Mouse (Mus musculus): ENCODE data around the gene Slitrk5. TPM values are rescaled to one million over a fixed set of nuclear protein-coding genes. Genes with fewer than 3 reads are reported as not detected.
"Not testable (repeated sequence)": the region's sequence is repeated elsewhere in the genome, so short reads cannot be mapped to it uniquely, and the experiment has no call there.

Slitrk5 gene
- total RNA-seq (2021): under 1 TPM; 0.07 to 0.21 TPM
- long read RNA-seq, experiment 1: 0 reads
- long read RNA-seq, experiment 2: 0 reads

DNA sequence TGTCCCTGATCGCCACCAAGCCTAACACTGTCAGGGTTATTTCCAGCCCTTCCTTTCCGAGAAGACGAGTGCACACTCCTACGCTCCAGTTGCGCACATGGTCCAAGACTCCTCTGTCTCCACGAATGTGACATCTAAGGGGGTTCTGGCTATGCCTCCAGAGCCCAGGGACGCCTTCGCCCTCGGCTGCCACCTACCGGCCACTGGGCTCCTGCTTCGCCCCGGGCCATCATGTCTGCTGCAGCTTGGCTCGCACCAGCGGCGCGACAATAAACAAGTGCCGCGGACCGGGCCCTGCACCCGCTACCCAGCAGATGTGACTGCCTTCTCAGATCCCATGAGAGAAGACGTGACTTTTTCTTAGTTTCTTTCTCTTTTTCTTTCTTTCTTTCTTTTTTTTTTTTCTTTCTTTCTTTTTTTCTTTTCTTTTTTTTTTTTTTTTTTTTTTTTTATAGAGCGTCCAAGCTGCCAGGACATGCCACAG, at the start of gene Slitrk5:
Gene Slitrk5, plus strand, starts transcription at position 434 of the 484 bp plus-strand sequence.
- peak; percentile 79 for DNase-seq
- intact Hi-C loops (cut with DNase I; ENCODE audit: low total_unique reads): no loop called here

DNA sequence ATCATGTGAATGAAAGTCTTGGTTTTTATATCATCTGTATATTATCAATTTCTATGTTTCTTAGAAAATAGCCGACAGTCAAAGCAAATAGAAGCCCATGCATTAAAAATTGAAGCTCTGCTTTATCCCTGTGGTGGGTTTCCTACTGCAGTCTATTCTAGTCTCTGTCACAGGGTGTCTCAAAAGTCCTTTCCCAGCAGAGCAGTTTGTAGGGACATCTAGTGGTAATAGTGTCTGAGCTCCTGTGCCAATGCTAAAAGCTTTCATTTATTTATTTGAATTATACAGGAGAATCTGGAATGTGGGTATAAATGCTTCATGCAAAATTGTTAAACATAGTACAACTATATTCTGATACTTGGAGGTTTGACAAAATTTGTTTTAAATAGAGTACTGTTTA, 2.0 kb upstream of the Slitrk5 start:
- intact Hi-C loops (cut with DNase I; ENCODE audit: low total_unique reads): no loop called here
- DNase-seq: no peak

DNA sequence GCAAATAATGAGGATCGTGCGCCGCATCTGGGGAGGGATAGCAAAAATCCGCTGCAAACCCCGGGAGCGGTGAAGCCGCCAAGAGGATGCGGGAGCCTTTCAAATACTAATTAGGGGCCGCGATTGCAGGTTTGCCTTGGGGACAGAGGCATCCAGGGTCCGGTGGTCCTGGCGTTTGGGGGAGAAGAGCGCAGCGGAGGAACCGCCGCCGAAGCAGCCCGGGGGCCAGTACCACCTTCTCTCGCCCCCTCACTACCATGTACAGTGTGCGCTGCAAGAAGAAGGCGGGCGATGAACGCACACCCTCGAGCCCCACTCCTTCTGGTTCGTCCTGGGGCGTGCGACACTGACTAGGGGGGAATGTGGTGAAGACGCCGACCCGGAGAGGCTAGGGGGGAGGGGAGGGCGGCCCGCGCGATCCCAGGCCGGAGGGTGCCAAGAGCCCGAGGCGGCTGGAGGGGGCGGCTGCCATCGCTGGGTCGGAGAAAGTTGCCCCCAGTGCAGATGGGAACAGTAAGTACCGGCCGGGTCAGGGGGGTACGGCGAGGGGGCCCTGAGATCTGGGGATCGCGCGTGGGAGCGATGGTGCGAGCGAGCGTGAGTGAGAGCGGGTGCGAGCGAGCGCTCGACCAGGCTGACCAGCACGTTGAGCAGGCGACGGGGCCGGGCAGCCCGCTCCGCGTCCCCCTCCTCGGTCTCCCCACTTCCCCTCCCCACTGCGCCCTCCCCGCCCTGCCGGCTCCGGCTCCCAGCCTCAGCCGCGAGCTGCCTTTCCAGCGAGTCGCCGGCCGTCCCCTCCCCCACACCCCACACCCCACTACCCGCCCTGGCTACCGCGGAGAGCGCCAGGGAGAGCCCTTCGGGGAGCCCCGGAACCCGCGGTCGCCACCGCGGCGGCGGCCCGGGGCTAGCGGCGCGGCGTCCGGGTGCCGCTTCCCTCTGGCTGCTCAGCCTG, 591 bp downstream of the Slitrk5 start:
- peak; percentile 20 for DNase-seq
- intact Hi-C loops (cut with DNase I; ENCODE audit: low total_unique reads): no loop called here

DNA sequence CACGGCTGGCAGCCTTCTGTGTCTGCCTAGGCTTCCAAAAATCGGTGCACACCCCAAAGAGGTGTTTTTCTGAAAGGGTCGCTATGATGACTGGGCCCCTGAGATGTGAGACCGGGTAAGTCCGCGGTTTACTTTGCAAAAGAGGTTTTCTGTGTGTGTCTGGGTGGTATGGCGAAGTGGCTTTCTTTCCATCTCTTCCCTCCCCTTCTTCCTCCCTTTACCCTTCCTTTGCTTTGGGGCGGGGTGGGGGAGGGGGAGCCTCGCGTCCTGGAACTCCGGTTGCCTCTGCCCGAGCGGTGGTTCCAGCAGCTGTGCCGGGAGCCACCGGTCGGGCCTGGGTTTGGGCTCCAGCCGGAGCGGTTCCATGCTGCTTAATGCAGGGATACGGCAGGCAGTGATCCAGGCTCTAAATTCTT, 1.3 kb downstream of the Slitrk5 start:
- DNase-seq: peak; percentile 18
- intact Hi-C loops (cut with DNase I; ENCODE audit: low total_unique reads): no loop called here

DNA sequence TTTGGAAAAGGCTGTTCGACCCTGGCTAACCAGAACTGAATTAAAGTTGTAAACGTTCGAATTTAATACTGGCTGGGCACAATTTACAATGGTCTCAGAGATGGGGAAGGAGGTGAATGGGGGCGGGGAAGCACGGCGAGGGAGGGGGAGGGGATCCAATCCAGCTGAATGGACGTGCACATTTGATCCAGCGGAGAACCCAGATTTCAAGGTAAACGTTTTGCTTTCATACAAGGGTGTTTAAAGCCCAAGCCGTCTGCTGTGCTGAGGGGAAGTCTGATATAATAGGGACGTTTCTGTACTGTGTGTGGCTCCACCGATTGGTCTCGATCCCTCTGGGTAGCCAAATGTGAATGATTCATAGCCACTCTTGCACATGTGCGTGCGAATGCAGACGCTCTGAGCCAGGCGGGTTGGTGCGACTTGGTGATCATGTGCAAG, 2.0 kb downstream of the Slitrk5 start:
- no peak for DNase-seq
- intact Hi-C loops (cut with DNase I; ENCODE audit: low total_unique reads): no loop called here

DNA sequence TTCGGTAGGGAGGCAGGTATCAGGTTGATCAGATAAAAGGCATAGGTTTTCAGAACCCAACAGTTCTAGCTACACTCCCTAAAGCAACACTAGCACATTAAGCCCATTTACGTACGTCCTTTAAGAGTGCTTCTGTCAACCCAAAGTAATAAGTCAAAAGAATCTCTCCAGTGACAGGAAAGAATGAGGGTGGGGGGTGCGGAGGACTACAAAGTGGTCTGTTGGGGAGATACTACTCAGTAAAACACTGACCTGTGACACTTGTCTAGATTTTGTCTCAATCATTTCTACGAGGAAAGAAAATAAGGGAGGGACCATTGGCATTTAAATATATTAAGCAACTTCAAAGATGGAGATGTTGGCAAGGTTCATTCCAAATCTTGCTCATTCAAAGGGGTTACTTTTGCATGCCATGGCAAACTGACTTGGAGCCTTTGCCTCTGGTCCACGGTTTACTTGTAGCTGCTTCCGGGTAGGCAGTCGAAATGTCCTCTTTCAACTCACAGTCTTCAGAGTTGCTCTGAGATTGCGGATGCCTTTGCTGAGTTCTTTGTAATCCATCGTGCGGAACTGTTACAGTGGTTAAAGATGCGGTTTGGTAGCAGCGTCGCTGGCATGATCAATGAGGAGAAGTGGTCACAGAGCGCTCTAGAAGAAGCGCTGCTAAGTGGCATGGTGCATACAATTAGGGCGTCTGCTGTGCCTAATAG, 2.6 kb downstream of the Slitrk5 start:
- DNase-seq: no peak
- intact Hi-C loops (cut with DNase I; ENCODE audit: low total_unique reads): no loop called here

DNA sequence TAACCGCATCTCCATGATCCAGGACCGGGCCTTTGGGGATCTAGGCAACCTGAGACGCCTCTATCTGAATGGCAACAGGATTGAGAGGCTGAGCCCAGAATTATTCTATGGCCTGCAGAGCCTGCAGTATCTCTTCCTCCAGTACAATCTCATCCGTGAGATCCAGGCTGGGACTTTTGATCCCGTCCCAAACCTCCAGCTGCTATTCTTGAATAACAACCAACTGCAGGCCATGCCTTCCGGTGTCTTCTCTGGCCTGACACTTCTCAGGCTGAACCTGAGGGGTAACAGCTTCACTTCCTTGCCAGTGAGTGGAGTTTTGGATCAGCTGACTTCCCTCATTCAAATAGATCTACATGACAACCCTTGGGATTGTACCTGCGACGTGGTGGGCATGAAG, 5.4 kb downstream of the Slitrk5 start:
- intact Hi-C loops (cut with DNase I; ENCODE audit: low total_unique reads): no loop called here
- DNase-seq: no peak

DNA sequence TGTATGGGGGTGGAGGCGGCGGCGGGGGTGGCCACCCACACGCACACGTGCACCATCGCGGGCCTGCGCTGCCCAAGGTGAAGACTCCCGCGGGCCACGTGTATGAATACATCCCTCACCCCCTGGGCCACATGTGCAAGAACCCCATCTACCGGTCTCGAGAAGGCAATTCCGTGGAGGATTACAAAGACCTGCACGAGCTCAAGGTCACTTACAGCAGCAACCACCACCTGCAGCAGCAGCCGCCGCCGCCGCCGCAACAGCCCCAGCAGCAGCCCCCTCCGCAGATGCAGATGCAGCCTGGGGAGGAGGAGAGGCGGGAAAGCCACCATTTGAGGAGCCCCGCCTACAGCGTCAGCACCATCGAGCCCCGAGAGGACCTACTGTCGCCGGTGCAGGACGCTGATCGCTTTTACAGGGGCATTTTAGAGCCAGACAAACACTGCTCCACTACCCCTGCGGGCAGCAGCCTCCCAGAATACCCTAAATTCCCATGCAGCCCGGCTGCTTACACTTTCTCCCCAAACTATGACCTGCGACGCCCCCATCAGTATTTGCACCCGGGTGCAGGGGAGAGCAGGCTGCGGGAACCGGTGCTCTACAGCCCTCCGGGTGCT, 6.3 kb downstream of the Slitrk5 start:
- DNase-seq: no peak
- intact Hi-C loops (cut with DNase I; ENCODE audit: low total_unique reads): no loop called here

DNA sequence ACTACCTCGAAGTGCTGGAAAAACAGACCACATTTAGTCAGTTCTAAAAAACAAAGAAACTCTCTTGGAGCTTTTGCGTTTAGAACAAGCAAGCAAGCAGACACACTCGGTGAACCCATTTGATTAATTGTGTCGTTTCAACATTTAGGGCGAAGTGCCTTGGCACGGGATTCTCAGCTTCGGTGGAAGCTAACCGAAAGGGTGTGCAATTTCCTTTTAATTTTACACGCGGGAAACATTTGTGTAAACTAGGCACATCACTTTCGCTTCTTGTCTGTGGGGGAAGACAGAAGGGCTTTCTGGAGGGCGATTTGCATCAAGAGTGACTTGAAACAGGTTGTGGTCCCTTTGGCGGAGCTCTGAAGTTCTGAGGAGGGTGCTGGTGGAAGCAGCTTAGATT, 6.9 kb downstream of the Slitrk5 start:
- DNase-seq: no peak
- intact Hi-C loops (cut with DNase I; ENCODE audit: low total_unique reads): no loop called here

DNA sequence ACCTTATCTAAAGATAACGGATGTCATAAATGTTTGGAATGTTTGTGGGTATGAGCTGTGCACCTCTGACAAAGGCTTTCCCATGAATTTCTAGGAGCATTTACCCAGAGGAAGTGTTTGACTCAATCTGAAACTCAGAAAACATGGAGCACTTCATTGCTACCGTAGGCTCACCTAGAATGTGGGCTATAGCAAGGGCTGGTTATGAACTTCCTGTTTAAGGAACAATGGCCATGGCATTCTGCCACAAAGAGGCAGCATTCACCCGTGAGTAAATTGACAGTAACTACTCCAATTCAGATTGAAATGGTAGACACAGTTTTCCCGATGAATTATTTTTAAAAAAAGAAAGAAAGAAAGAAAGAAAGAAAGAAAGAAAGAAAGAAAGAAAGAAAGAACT, 8.6 kb downstream of the Slitrk5 start:
- intact Hi-C loops (cut with DNase I; ENCODE audit: low total_unique reads): no loop called here
- DNase-seq: no peak

DNA sequence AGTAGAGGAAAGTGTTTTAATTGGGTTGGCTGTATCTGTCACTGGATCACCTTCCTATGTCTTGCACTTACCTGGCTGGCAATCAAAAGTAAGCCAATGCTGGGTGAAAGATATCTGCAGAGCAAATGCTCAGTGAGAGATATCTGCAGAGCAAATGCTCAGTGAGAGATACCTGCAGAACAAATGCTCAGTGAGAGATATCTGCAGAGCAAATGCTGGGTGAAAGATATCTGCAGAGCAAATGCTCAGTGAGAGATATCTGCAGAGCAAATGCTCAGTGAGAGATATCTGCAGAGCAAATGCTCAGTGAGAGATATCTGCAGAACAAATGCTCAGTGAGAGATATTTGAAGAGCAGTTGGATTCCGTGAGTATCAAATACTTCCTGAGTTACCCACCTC, 15.2 kb downstream of the Slitrk5 start:
- intact Hi-C loops (cut with DNase I; ENCODE audit: low total_unique reads); DNase-seq: not testable (repeated sequence)

DNA sequence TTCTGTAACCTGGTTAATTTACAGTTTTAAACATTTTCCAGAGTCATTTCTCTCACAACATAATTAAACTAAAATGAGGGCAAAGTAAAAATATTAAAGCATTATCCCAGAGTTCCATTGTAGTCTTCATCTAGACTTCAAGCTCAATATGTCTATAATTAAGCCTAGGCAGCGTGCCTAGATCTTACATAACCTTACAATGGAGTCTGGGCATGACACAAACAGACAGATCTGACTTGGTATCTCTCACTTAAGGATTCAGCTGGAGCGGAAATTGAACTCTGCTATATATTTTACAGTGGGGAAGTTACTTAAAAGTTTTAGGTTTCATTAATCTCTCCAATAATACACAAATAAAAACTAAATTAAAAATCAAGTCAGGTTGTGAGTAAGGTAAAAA, 54.9 kb downstream of the Slitrk5 start:
- intact Hi-C loops (cut with DNase I; ENCODE audit: low total_unique reads): no loop called here
- no peak for DNase-seq
